Comparison of ENCODE assay signal across 28 mouse cellular contexts in genomic region chr13:26552122-26552521, GRCm38 (mm10).
"Had no signal": no experiment of that assay in that cellular context is flagged by ENCODE, and none has a peak within 500 bp of the region (broad histone marks: within the 10 kb centered on the region; RNA-seq: fewer than 3 reads in every experiment).

No protein-coding gene starts in this region.

- H3K36me3 ChIP-seq: embryonic facial prominence, embryonic 10.5 days; embryonic facial prominence, embryonic 12.5 days; embryonic facial prominence, embryonic 13.5 days; embryonic facial prominence, embryonic 15.5 days; forebrain, embryonic 10.5 days; forebrain, embryonic 12.5 days; forebrain, embryonic 15.5 days had no signal

- DNase-seq: cerebellum, adult 18-20 months; cerebellum, adult 2 months; cerebellum, adult 8-10 months; cerebellum, adult 9-10 months; cerebellum, adult 9-11 months; cerebellum, postnatal 10 days; cerebellum, postnatal 14 days; cerebellum, postnatal 25 days; cerebellum, postnatal 36 days; embryo, embryonic 11 days; forebrain, postnatal 0 days; gastrocnemius, adult 2 months; gastrocnemius, postnatal 10 days; gastrocnemius, postnatal 14 days; gastrocnemius, postnatal 25 days; gastrocnemius, postnatal 36 days; heart, adult 11 months had no signal

- H3K4me2 ChIP-seq: embryonic facial prominence, embryonic 12.5 days; embryonic facial prominence, embryonic 13.5 days; embryonic facial prominence, embryonic 15.5 days; forebrain, embryonic 12.5 days; forebrain, embryonic 13.5 days; forebrain, embryonic 15.5 days had no signal

- H3K9ac ChIP-seq: embryonic facial prominence, embryonic 12.5 days; embryonic facial prominence, embryonic 13.5 days; embryonic facial prominence, embryonic 15.5 days; forebrain, embryonic 12.5 days; forebrain, embryonic 13.5 days; forebrain, embryonic 15.5 days; forebrain, postnatal 0 days had no signal

- H3K4me3 ChIP-seq: embryonic facial prominence, embryonic 10.5 days; embryonic facial prominence, embryonic 12.5 days; embryonic facial prominence, embryonic 13.5 days; embryonic facial prominence, embryonic 15.5 days; erythroblast, embryonic 14.5 days; forebrain, embryonic 10.5 days; forebrain, embryonic 12.5 days; forebrain, embryonic 13.5 days; forebrain, embryonic 15.5 days; gastrocnemius, adult 2 months had no signal

- H3K27ac ChIP-seq: embryonic facial prominence, embryonic 10.5 days; embryonic facial prominence, embryonic 12.5 days; embryonic facial prominence, embryonic 13.5 days; embryonic facial prominence, embryonic 15.5 days; forebrain, embryonic 10.5 days; forebrain, embryonic 12.5 days; forebrain, embryonic 13.5 days; forebrain, embryonic 15.5 days; gastrocnemius, adult 2 months had no signal

- H3K27me3 ChIP-seq: embryonic facial prominence, embryonic 12.5 days; embryonic facial prominence, embryonic 13.5 days; embryonic facial prominence, embryonic 15.5 days; forebrain, embryonic 12.5 days; forebrain, embryonic 13.5 days; forebrain, embryonic 15.5 days had no signal

- ATAC-seq: forebrain, embryonic 13.5 days; forebrain, embryonic 14.5 days; forebrain, embryonic 15.5 days; forebrain, embryonic 16.5 days; forebrain, postnatal 0 days had no signal

- H3K9me3 ChIP-seq: embryonic facial prominence, embryonic 10.5 days; embryonic facial prominence, embryonic 12.5 days; embryonic facial prominence, embryonic 13.5 days; embryonic facial prominence, embryonic 15.5 days; forebrain, embryonic 10.5 days; forebrain, embryonic 12.5 days; forebrain, embryonic 13.5 days; forebrain, embryonic 15.5 days had no signal

- H3K4me1 ChIP-seq: embryonic facial prominence, embryonic 12.5 days; embryonic facial prominence, embryonic 13.5 days; embryonic facial prominence, embryonic 15.5 days; forebrain, embryonic 10.5 days; forebrain, embryonic 12.5 days; forebrain, embryonic 13.5 days; forebrain, embryonic 15.5 days had no signal
